Mouse (Mus musculus): ENCODE results near the gene Adcy3. TPM values are rescaled to one million over a fixed set of nuclear protein-coding genes. Genes with fewer than 3 reads are reported as not detected.

Gene Adcy3
- total and polyA plus RNA-seq, 2 experiments from 2014 or later = 11.5 to 40.4 TPM

GRCm38 (mm10) chr12:4193025-4193740 is 60.3 kb downstream of the Adcy3 start:
- Histone ChIP-seq H3K4me1 (ENCODE audit: insufficient read depth, low read length) (no peaks in the 10 kb centered on the region), H3K4me2 (ENCODE audit: low read depth, low read length) (no peak overlapping the region), H3K9ac (replicated peaks; ENCODE audit: low read length) (no peak overlapping the region), H3K9me3 (ENCODE audit: low read length) (no peaks in the 10 kb centered on the region), H3K4me3 (ENCODE audit: low read length) (no peak overlapping the region), H3K36me3 (ENCODE audit: insufficient read depth, low read length) (no peaks in the 10 kb centered on the region), H3K27ac (no peak overlapping the region), H3K27me3 (ENCODE audit: insufficient read depth, low read length) (no peaks in the 10 kb centered on the region)
- 35% methylated on average over 10 of the region's 10 CpGs for WGBS
- TF ChIP-seq CTCF (IDR thresholded peaks at IDR 0.05; ENCODE audit: low read depth) = no peak
- ATAC-seq (no peak), DNase-seq (ENCODE audit: low spot score) (peak; percentile 38)

GRCm38 (mm10) chr12:4194643-4195042 is 61.7 kb downstream of the Adcy3 start:
- no peak for DNase-seq (ENCODE audit: low spot score)
- Histone ChIP-seq H3K4me3 (ENCODE audit: low read length) (no peak overlapping the region), H3K4me2 (ENCODE audit: low read depth, low read length) (no peak overlapping the region), H3K27ac (no peak overlapping the region), H3K4me1 (ENCODE audit: insufficient read depth, low read length) (no peaks in the 10 kb centered on the region), H3K9me3 (ENCODE audit: low read length) (no peaks in the 10 kb centered on the region), H3K9ac (replicated peaks; ENCODE audit: low read length) (no peak overlapping the region), H3K27me3 (ENCODE audit: insufficient read depth, low read length) (no peaks in the 10 kb centered on the region), H3K36me3 (ENCODE audit: insufficient read depth, low read length) (no peaks in the 10 kb centered on the region)
- ATAC-seq = no peak
- WGBS = 79% methylated on average over 14 of the region's 14 CpGs
- no peak for TF ChIP-seq CTCF (IDR thresholded peaks at IDR 0.05; ENCODE audit: low read depth)

- Histone ChIP-seq H3K4me3 (ENCODE audit: low read length) (no peak overlapping the region), H3K4me2 (ENCODE audit: low read depth, low read length) (no peak overlapping the region), H3K27ac (no peak overlapping the region), H3K9ac (replicated peaks; ENCODE audit: low read length) (no peak overlapping the region), H3K9me3 (ENCODE audit: low read length) (no peaks in the 10 kb centered on the region), H3K4me1 (ENCODE audit: insufficient read depth, low read length) (no peaks in the 10 kb centered on the region), H3K36me3 (ENCODE audit: insufficient read depth, low read length) (peaks cover 5% of the 10 kb centered on the region; the same call in 1 of the 2 replicates), H3K27me3 (ENCODE audit: insufficient read depth, low read length) (no peaks in the 10 kb centered on the region)
- TF ChIP-seq CTCF (IDR thresholded peaks at IDR 0.05; ENCODE audit: low read depth) = no peak
- ATAC-seq (no peak), DNase-seq (ENCODE audit: low spot score) (no peak)
- WGBS = 90% methylated on average over 4 of the region's 4 CpGs
These were observed 65.8 kb downstream of the Adcy3 start for GRCm38 (mm10) chr12:4198702-4199101.

GRCm38 (mm10) chr12:4199271-4199670 is 66.4 kb downstream of the Adcy3 start:
- WGBS = 91% methylated on average over 11 of the region's 11 CpGs
- no peak for ATAC-seq
- Histone ChIP-seq H3K4me2 (ENCODE audit: low read depth, low read length) (no peak overlapping the region), H3K9me3 (ENCODE audit: low read length) (no peaks in the 10 kb centered on the region), H3K27me3 (ENCODE audit: insufficient read depth, low read length) (no peaks in the 10 kb centered on the region), H3K9ac (replicated peaks; ENCODE audit: low read length) (no peak overlapping the region), H3K4me3 (ENCODE audit: low read length) (no peak overlapping the region), H3K4me1 (ENCODE audit: insufficient read depth, low read length) (no peaks in the 10 kb centered on the region), H3K27ac (no peak overlapping the region), H3K36me3 (ENCODE audit: insufficient read depth, low read length) (peaks cover 9% of the 10 kb centered on the region; the same call in 1 of the 2 replicates)
- no peak for TF ChIP-seq CTCF (IDR thresholded peaks at IDR 0.05; ENCODE audit: low read depth)
- no peak for DNase-seq (ENCODE audit: low spot score)

- DNase-seq (ENCODE audit: low spot score) (peak; percentile 28), ATAC-seq (0 out of 2 replicates have a peak, but pooled peaks have one; percentile 19)
- no peak for TF ChIP-seq CTCF (IDR thresholded peaks at IDR 0.05; ENCODE audit: low read depth)
- 70% methylated on average over 13 of the region's 13 CpGs for WGBS
- no peak overlapping the region for H3K4me2 ChIP-seq (ENCODE audit: low read depth, low read length)
- H3K9me3 ChIP-seq (ENCODE audit: low read length) = no peaks in the 10 kb centered on the region
- H3K36me3 ChIP-seq (ENCODE audit: insufficient read depth, low read length) = peaks cover 12% of the 10 kb centered on the region; the same call in 1 of the 2 replicates
- H3K4me1 ChIP-seq (ENCODE audit: insufficient read depth, low read length) = no peaks in the 10 kb centered on the region
- H3K27ac ChIP-seq = no peak overlapping the region
- H3K9ac ChIP-seq (replicated peaks; ENCODE audit: low read length) = no peak overlapping the region
- no peaks in the 10 kb centered on the region for H3K27me3 ChIP-seq (ENCODE audit: insufficient read depth, low read length)
- H3K4me3 ChIP-seq (ENCODE audit: low read length) = no peak overlapping the region
These were observed 68.7 kb downstream of the Adcy3 start for GRCm38 (mm10) chr12:4201454-4202200.

GRCm38 (mm10) chr12:4202206-4202605 is 69.3 kb downstream of the Adcy3 start:
- Histone ChIP-seq H3K9me3 (ENCODE audit: low read length) (no peaks in the 10 kb centered on the region), H3K9ac (replicated peaks; ENCODE audit: low read length) (no peak overlapping the region), H3K27me3 (ENCODE audit: insufficient read depth, low read length) (no peaks in the 10 kb centered on the region), H3K4me3 (ENCODE audit: low read length) (no peak overlapping the region), H3K36me3 (ENCODE audit: insufficient read depth, low read length) (peaks cover 12% of the 10 kb centered on the region; the same call in 1 of the 2 replicates), H3K4me2 (ENCODE audit: low read depth, low read length) (no peak overlapping the region), H3K4me1 (ENCODE audit: insufficient read depth, low read length) (no peaks in the 10 kb centered on the region), H3K27ac (no peak overlapping the region)
- ATAC-seq = no peak
- WGBS = 88% methylated on average over 4 of the region's 4 CpGs
- DNase-seq (ENCODE audit: low spot score) = no peak
- TF ChIP-seq CTCF (IDR thresholded peaks at IDR 0.05; ENCODE audit: low read depth) = no peak
